Mouse (Mus musculus) forebrain, embryonic 12.5 days (tissue): ENCODE measurements around the gene Defb41. TPM values are rescaled to one million over a fixed set of nuclear protein-coding genes. Genes with fewer than 3 reads are reported as not detected.
"Not testable (repeated sequence)": the region's sequence is repeated elsewhere in the genome, so short reads cannot be mapped to it uniquely, and the experiment has no call there.

Experiments
- ATAC-seq: fragments of 200-750 bp; cut with Nextera tagmentation; 2 replicates; pipeline ENCODE4 v1.8.0; 2017; ENCODE audit warnings: moderate TSS enrichment; ENCODE audit not compliant: low FRiP score
- H3K27ac ChIP-seq: fragments of 300-500 bp; sonication (generic); 2 replicates; pipeline ENCODE4 v1.5.1; 2016; ENCODE audit warnings: mild to moderate bottlenecking
- H3K27me3 ChIP-seq: fragments of 300-500 bp; sonication (generic); 2 replicates; pipeline ENCODE4 v1.6.1; 2016; ENCODE audit warnings: mild to moderate bottlenecking
- H3K36me3 ChIP-seq: fragments of 300-500 bp; sonication (generic); replicated peaks from 2 replicates; pipeline ENCODE4 v1.6.1; 2016; ENCODE audit warnings: mild to moderate bottlenecking
- H3K4me1 ChIP-seq: fragments of 300-500 bp; sonication (generic); 2 replicates; pipeline ENCODE4 v1.6.1; 2016
- H3K4me2 ChIP-seq: fragments of 300-500 bp; sonication (generic); 2 replicates; pipeline ENCODE4 v1.6.1; 2016; ENCODE audit warnings: mild to moderate bottlenecking, moderate library complexity
- H3K4me3 ChIP-seq: fragments of 300-500 bp; sonication (generic); replicated peaks from 2 replicates; pipeline ENCODE4 v1.5.1; 2016; ENCODE audit warnings: mild to moderate bottlenecking
- H3K9ac ChIP-seq: fragments of 300-500 bp; sonication (generic); 2 replicates; pipeline ENCODE4 v1.6.1; 2016; ENCODE audit warnings: mild to moderate bottlenecking
- H3K9me3 ChIP-seq: fragments of 300-500 bp; sonication (generic); 2 replicates; pipeline ENCODE4 v1.6.1; 2016
- WGBS: fragments of 180-500 bp; shearing (Covaris S2); methylation state at CpG from one replicate; pipeline ENCODE4 v1.1.7; 2016; 5-methylcytosine and 5-hydroxymethylcytosine counted together
- polyA plus RNA-seq: library from polyadenylated mRNA; unstranded; fragments of >200 nt; fragmentation: Nextera tagmentation; extraction: Ambion mirVana; gene quantifications from 2 replicates; pipeline ENCODE4 v1.2.1, GENCODE M21; 2016

Gene Defb41
- polyA plus RNA-seq = not detected in 2 replicates

- Histone ChIP-seq H3K4me3 (no peak within 1 kb of the TSS), H3K9me3 (no peaks in the 10 kb centered on the region), H3K27ac (no peak within 1 kb of the TSS), H3K27me3 (no peaks in the 10 kb centered on the region), H3K36me3 (no peaks in the 10 kb centered on the region), H3K4me1 (no peaks in the 10 kb centered on the region), H3K9ac (no peak within 1 kb of the TSS), H3K4me2 (no peak within 1 kb of the TSS)
- ATAC-seq = no peak
Observed at GRCm38 (mm10) chr1:18265038-18265437, at the start of gene Defb41. TSS of gene Defb41 (minus strand) at chr1:18265138.

GRCm38 (mm10) chr1:18308474-18308829 lies 43.5 kb upstream of the Defb41 start:
- Histone ChIP-seq H3K4me3 (no peak overlapping the region), H3K9me3 (no peaks in the 10 kb centered on the region), H3K9ac (no peak overlapping the region), H3K4me1 (no peaks in the 10 kb centered on the region), H3K27ac (no peak overlapping the region), H3K27me3 (no peaks in the 10 kb centered on the region), H3K4me2 (no peak overlapping the region), H3K36me3 (no peaks in the 10 kb centered on the region)
- ATAC-seq = no peak
- 84% methylated on average over 4 of the region's 4 CpGs for WGBS

- H3K36me3 ChIP-seq = no peaks in the 10 kb centered on the region
- 82% methylated on average over 12 of the region's 12 CpGs for WGBS
Observed at GRCm38 (mm10) chr1:18307545-18308473, 42.9 kb upstream of the Defb41 start.

GRCm38 (mm10) chr1:18292515-18292914 lies 27.6 kb upstream of the Defb41 start:
- no peak overlapping the region for H3K4me2 ChIP-seq
- whole genome bisulfite sequencing = 47% methylated on average over 4 of the region's 4 CpGs
- H3K9me3 ChIP-seq = no peaks in the 10 kb centered on the region
- no peak for ATAC-seq
- H3K27me3 ChIP-seq = no peaks in the 10 kb centered on the region
- no peak overlapping the region for H3K27ac ChIP-seq
- H3K4me3 ChIP-seq = no peak overlapping the region
- H3K9ac ChIP-seq = no peak overlapping the region
- no peaks in the 10 kb centered on the region for H3K36me3 ChIP-seq
- H3K4me1 ChIP-seq = no peaks in the 10 kb centered on the region

More at GRCm38 (mm10) chr1:18307545-18308473, 42.9 kb upstream of the Defb41 start:
- ATAC-seq = no peak
- H3K27me3 ChIP-seq = no peaks in the 10 kb centered on the region
- H3K27ac ChIP-seq = no peak overlapping the region
- H3K9me3 ChIP-seq = no peaks in the 10 kb centered on the region
- H3K9ac ChIP-seq = no peak overlapping the region
- no peak overlapping the region for H3K4me2 ChIP-seq
- no peak overlapping the region for H3K4me3 ChIP-seq
- no peaks in the 10 kb centered on the region for H3K4me1 ChIP-seq

GRCm38 (mm10) chr1:18288860-18289259 lies 23.9 kb upstream of the Defb41 start:
- H3K4me1 ChIP-seq = no peaks in the 10 kb centered on the region
- no peaks in the 10 kb centered on the region for H3K27me3 ChIP-seq
- ATAC-seq = no peak
- no peak overlapping the region for H3K4me2 ChIP-seq
- H3K9ac ChIP-seq = no peak overlapping the region
- no peaks in the 10 kb centered on the region for H3K9me3 ChIP-seq
- no peak overlapping the region for H3K27ac ChIP-seq
- WGBS = 36% methylated on average over 3 of the region's 3 CpGs
- no peak overlapping the region for H3K4me3 ChIP-seq
- no peaks in the 10 kb centered on the region for H3K36me3 ChIP-seq

GRCm38 (mm10) chr1:18287371-18287770 lies 22.4 kb upstream of the Defb41 start:
- ATAC-seq = no peak
- Histone ChIP-seq H3K27ac (no peak overlapping the region), H3K4me3 (no peak overlapping the region), H3K9me3 (0 out of 2 replicates have a peak, but pooled peaks cover 1% of the 10 kb centered on the region), H3K4me2 (no peak overlapping the region), H3K27me3 (no peaks in the 10 kb centered on the region), H3K36me3 (no peaks in the 10 kb centered on the region), H3K9ac (no peak overlapping the region), H3K4me1 (no peaks in the 10 kb centered on the region)

- H3K4me1 ChIP-seq = no peaks in the 10 kb centered on the region
- WGBS = 89% methylated on average over 4 of the region's 4 CpGs
Observed at GRCm38 (mm10) chr1:18271095-18271494, 6.2 kb upstream of the Defb41 start.

GRCm38 (mm10) chr1:18268845-18269244 lies 3.9 kb upstream of the Defb41 start:
- Histone ChIP-seq H3K9ac (no peak overlapping the region), H3K4me3 (no peak overlapping the region), H3K9me3 (no peaks in the 10 kb centered on the region), H3K4me2 (no peak overlapping the region), H3K36me3 (no peaks in the 10 kb centered on the region), H3K27me3 (no peaks in the 10 kb centered on the region), H3K27ac (no peak overlapping the region), H3K4me1 (no peaks in the 10 kb centered on the region)
- WGBS = 56% methylated on average over 5 of the region's 5 CpGs
- no peak for ATAC-seq

More at GRCm38 (mm10) chr1:18271095-18271494, 6.2 kb upstream of the Defb41 start:
- Histone ChIP-seq H3K27me3 (no peaks in the 10 kb centered on the region), H3K4me2 (no peak overlapping the region), H3K27ac (no peak overlapping the region), H3K4me3 (no peak overlapping the region), H3K9me3 (no peaks in the 10 kb centered on the region), H3K9ac (no peak overlapping the region), H3K36me3 (no peaks in the 10 kb centered on the region)
- ATAC-seq = no peak

GRCm38 (mm10) chr1:18245801-18246580 lies 18.9 kb downstream of the Defb41 start:
- not testable (repeated sequence) for H3K4me3 ChIP-seq, H3K36me3 ChIP-seq, ATAC-seq, H3K4me1 ChIP-seq, H3K27me3 ChIP-seq, H3K27ac ChIP-seq, H3K4me2 ChIP-seq, H3K9me3 ChIP-seq, H3K9ac ChIP-seq
- WGBS = 84% methylated on average over 9 of the region's 9 CpGs

- 79% methylated on average over 1 of the region's 1 CpGs for WGBS
- no peak within 1 kb of the TSS for H3K4me2 ChIP-seq
- no peak within 1 kb of the TSS for H3K9ac ChIP-seq
- ATAC-seq = no peak
- no peaks in the 10 kb centered on the region for H3K27me3 ChIP-seq
- H3K27ac ChIP-seq = no peak within 1 kb of the TSS
- no peaks in the 10 kb centered on the region for H3K36me3 ChIP-seq
- no peak within 1 kb of the TSS for H3K4me3 ChIP-seq
- H3K4me1 ChIP-seq = no peaks in the 10 kb centered on the region
- no peaks in the 10 kb centered on the region for H3K9me3 ChIP-seq
Observed at GRCm38 (mm10) chr1:18237343-18237742, 27.6 kb downstream of the Defb41 start, which contains the start of gene Defb18. TSS of gene Defb18 (minus strand) at chr1:18237443.

- no peak overlapping the region for H3K4me3 ChIP-seq
- H3K9ac ChIP-seq = no peak overlapping the region
- H3K4me2 ChIP-seq = no peak overlapping the region
- no peak for ATAC-seq
- no peaks in the 10 kb centered on the region for H3K27me3 ChIP-seq
- no peaks in the 10 kb centered on the region for H3K4me1 ChIP-seq
- WGBS = 74% methylated on average over 3 of the region's 3 CpGs
- no peaks in the 10 kb centered on the region for H3K36me3 ChIP-seq
- H3K9me3 ChIP-seq = no peaks in the 10 kb centered on the region
- H3K27ac ChIP-seq = no peak overlapping the region
Observed at GRCm38 (mm10) chr1:18223385-18223945, 41.5 kb downstream of the Defb41 start.
